Mouse (Mus musculus) cerebellum, postnatal 10 days (tissue): Measurements from ENCODE around the gene Rnase10.
"Not testable (repeated sequence)": the region's sequence is repeated elsewhere in the genome, so short reads cannot be mapped to it uniquely, and the experiment has no call there.

Experiments used
- DNase-seq, 2 experiments: peaks; one replicate each; pipeline ENCODE4 v3.0.0; 2021; ENCODE audit warnings: mixed read lengths in 2 of 2

Gene Rnase10

DNA sequence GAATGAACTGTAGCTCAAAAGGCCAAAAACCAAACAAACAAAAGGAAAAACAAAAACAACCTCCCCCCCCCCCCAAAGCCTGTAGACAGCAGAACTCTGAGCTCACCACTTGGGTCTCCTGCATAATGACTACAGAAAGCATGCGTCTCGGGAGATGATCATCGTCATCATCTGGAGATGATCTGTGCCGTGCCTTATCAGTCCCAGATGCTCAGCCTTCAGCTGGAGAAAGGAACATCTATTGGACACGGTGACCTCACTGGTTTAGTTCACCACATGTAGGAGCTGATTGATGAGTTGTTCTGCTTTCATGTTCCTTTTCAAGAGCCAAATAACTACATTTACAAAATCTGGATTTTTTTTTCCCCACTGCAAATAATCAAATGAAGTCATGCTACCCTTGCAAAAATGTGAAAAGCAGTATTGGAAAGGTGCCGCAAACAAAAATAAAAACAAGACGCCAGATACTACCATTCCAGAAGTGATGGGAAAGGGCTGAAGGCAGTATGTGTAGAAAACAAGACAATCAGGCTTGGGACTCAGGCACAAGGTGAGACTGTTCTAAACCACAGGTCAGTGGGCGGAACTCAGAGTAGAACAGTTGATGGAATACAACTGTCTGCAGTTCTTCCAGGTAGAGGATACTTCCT lies at the start of gene Rnase10:
Rnase10 (plus strand) TSS at position 600 of the 650 bp plus-strand sequence.
- no peak for DNase-seq

DNA sequence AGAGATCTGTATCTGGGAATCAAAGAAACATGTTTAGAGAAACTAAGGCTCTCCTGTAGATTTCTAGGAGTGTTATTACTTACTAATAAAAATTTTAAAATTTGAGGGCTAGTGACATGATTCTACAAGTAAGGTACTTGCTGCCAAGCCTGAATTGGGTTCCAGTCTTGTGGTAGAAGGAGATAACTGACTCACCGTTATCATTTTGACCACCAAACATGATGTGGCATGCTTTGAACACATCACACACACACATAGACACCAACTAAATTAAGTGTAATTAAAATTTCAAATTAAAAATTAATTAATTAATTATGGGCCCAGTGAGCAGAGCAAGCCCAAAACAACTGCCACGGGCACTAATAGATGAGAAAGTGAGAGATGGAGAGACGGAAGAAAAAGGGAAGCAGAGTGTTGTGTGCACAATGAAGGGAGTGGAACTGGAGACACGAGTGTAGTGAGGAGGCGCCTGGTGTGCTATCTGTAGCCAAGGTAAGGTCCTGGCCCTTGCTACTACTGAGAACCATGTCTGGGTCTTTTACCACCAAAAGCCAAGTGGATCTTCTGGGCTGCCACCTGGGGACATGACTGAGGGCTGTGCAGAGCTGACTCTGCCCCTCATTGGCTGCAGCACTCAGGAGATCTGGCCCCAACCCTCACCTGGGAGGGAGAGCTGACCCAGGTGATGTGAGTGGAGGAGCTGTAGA lies 49.1 kb upstream of the Rnase10 start:
- not testable (repeated sequence) for DNase-seq

DNA sequence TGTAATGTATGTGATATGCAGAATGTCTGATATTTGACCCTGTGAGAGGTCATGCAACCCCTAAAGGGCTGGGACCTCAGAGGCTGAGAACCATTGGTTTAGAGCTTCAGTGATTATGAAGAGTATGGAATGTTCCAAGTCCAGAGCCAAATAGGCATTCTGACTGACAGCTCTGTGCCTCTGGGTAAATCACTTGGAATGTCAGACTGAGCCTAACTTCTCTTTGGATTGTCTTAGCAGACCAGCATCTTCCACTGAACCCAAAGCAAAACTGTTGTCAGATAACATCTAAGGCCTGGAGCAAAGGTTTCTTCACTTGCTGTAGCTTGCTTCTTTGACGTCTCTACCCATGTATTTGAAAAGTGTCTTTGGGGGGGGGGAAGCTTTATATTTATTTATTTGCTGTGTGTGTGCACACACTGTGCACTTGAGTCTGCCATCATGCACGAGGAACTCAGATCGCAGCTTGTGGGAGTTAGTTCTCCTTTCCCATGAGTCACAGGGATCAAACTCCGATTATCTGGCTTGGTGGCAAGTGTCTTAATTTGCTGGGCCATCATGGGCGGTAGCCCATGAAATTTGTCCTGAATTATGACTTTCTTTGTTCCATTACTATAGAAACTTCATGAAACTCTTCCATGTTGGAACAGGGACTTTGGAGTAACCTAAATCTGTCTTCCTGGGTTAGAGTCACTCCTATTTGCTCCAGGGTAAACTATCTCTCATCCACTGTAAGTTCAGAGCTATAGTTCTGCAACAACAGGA lies 39.2 kb upstream of the Rnase10 start:
- DNase-seq = peak in 1 of 2 experiments; percentile 6

DNA sequence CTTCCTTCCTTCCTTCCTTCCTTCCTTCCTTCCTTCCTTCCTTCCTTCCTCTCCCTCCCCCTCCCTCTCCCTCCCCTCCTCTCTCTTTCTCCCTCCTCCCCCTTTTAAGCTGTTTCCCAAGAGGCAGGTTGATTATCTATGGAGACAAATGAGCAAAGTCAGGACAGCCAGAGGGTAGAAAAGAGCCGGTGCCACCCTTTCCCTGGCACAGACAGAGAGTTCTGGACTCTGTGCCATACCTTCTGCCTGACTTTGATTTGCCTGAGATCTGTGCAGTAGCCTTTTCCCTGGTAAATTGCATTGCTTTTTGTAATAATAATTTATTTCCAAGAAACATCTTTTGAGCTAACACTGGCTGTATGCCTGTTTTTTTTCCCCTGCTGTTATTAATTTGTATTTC lies 38.5 kb upstream of the Rnase10 start:
- peak; percentile 40 to 53 for DNase-seq

DNA sequence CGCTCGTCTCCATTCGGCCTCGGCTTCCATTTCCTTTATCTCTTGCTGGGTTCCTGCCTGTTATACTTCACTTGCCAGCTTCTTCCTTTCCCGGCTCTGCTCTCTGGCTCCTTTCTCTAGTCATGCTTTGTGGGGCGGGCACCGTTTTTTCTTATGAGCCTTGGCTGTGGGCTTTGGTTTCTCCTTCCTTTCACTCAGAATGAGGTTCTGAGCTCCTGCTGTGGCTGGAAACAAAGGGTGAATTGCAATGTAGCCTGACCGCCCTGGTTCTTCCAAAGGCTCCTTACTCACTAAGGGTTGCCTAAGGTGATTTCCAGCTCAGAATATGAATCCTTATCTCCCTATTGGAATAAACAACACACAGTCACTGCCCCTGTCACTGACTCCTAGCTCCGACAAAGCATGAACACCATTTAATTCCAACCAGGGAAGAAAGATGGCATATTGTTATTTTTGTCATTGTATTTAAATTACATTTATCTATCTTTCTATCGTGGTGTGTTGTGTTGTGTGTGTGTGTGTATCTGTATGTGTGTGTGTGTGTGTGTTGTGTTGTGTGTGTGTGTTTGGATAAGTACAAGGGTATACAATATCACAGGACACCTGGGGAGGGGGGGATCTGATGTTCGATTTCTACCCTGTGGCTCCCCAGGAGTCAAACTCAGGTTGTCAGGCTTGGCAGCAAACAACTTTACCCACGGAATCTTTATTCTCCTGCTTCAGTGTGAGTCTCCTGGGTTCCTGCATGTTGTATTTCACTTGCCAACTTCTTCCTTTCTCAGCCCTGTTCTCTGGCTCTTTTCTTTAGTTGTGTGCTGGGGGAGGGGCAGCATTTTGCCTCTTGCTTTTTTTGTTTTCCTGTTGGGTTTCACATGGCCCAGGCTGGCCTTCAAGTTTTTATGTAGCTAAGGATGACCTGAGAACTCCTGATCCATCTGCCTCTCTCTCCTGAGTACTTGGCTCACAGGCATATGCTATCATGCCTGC lies 37.7 kb upstream of the Rnase10 start:
- DNase-seq = peak; percentile 71 to 72

DNA sequence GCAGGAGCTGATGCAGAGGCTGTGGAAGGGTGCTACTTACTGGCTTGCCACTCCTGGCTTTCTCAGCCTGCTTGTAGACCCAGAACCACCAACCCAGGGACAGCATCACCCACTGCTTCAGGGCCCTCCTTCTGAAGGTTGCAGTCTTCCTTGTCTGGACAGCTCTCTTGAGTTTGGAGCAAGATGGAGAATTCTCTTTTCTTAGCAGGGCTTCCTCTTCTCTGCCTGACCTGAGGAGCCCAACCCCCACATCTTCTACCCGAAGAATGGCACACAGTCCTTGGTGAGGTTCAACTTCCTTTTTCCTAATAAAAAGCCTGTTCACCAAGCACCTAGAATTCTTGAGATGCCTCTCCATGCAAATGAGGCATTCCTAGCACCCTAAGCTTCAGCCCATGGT lies 36.7 kb upstream of the Rnase10 start:
- DNase-seq = no peak

DNA sequence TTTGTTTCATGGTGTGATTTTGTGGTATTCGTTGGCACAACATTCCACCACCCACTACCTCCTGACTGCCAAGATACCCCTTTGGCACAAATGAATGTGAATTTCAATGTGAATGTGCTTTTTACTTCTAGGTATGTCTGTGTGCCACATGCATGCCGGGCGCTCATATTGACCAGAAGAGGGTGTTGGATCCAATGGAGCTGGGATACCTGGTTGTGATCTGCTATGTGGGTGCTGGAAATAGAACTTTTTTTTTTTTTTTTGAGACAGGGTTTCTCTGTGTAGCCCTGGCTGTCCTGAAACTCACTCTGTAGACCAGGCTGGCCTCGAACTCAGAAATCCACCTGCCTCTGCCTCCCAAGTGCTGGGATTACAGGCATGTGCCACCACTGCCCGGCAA lies 34.5 kb upstream of the Rnase10 start:
- not testable (repeated sequence) for DNase-seq

DNA sequence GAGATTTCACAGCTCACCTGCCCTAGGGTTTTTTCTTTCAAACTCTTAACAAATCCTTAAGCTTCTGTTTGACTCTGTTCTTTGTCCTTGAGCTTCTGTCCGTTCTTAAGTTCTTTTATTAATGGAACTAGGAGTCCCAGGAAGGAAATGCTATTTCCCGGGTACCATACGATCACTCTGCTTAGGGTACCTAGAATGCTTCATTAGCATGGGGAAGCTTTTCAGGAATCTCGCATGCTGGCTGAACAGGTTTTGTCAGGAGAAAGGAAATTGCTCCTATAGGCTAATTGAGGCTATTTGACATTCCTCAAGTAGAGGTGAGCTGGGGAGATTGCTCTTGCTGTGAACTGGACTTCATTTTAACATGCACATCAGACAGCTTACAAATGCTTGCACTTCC lies 33.9 kb upstream of the Rnase10 start:
- no peak for DNase-seq

DNA sequence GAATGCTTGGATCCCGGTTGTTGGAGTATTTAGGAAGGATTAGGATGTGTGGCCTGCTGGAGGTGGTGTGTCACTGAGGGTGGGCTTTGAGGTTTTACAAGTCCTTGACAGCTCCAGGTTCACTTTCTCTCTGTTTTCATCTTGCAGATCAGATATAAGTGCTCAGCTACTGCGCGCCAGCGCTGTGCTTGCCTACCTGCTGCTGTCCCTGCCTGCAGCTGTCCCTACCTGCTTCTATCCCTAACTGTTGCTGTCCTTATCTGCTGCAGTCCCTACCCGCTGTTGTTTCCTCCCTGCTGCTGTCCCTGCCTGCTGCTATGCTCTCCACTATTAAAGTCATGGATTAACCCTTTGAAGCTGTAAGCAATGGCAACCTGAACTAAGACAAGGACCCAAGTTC lies 32.5 kb upstream of the Rnase10 start:
- DNase-seq = no peak

DNA sequence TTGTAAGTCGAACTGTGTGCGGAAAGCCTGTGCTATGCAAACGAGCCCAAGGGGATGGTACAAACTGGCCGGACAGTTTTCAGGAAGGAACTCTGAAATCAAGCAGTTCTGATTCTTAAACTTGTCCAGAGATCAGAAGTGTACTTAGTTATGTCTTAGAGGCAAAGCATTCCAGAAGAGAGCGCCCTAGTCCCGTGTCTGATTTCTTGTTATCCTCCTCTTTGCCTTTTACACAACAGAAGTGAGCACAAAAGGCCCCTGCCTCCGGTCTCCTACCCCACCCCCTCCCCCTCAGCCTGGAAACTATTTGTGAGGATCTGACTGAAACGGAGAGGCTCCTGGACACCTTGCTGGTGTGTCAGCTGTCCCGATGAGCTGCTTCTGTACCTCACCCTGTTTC lies 30.9 kb upstream of the Rnase10 start:
- peak; percentile 4 to 8 for DNase-seq

DNA sequence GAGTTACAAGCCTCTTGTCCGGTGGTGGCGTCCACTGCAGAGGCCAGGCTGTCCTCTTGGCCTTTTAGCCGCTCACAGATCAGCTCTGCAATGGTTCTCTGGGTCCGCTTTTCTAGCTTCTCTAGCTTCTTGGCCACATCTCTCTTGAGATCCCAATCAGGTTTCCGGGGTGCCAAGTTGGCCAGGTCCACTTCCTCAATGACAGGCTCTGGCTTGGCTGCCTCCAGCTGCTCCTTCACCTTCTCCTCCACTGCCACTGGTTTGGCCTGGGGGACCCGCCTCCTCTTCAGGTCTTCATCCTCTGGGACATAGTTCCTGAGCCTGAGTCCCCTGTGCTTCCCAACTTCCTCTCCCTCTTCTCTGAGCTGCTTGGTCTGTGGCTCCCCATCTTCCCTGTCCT lies 29.1 kb upstream of the Rnase10 start:
- not testable (repeated sequence) for DNase-seq

DNA sequence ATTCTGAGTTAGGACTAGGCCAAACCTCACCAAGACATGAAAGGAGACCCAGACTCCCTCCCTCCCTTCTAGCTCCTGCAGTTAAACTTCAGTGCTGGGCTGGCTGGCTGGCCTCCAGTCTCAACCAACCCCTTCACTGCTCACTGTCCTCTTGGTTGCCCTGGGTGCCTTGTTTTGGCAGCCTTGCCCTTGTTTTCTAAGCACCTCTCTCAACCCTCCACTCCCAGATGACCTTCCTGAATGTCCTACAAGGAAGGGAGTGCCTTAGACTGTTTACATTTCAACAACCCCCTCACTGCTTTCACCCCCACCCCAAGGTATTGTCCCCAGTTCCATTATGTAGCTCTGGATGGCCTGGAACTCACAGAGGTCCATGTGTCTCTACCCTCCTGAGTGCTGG lies 27.9 kb upstream of the Rnase10 start:
- peak in 1 of 2 experiments; percentile 15 for DNase-seq

DNA sequence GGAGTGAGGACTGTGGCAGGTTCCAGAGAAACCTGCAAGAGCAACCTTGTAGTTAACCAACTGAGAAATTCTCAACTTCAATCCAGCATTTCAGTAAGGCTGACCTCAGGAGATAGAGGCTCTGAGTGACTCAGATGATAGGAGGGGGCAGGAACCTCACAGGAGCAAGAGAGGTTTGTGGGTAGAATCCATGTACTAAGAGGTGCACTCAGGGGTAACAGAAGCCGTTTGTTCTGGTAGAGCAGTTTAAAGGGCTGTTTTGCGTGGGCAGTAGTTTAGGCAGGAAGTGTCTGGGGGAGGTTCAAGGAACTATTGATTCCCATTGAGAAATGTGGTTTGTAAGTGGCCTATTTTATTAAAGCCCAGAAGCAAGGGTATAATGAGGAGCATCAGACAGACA lies 26.3 kb upstream of the Rnase10 start:
- DNase-seq = no peak

DNA sequence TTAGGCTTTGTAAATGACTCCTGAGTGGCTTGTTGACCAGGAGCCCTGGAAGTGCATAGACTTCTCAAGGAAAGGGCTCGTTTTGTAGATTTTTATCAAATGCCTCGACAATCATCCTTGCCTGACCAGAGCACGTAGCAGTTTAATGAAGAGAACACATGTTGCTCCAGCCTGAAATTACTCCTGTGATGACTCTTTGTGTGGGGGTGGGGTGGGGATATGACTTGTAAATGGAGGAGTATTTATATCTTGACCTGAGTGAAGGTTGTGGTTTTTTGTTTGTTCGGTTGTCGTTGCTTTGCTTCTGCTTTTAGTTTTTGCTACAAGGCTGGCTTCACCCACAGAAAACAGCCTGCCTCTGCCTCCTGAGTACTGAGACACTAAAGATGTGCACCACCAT lies 25.7 kb upstream of the Rnase10 start:
- DNase-seq = no peak

DNA sequence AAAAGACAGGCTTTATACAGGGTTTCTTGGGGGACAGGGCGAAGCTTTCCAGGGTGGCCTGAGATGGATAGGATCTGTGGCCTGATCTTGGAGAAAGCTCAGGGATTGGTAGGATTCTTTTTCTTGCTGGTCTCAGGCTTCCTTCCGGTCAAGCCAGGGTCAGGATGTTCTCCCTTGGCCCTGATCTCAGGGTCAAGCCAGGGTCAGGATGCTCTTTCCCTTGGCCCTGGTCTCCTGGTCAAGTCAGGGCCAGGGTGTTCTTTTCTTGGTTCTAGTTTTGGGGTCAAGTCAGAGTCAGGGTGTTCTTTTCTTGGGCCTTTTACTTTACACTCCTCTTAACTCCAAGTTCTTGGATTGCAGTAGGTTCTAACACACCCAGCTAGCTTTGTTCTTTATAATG lies 19.9 kb upstream of the Rnase10 start:
- no peak for DNase-seq

DNA sequence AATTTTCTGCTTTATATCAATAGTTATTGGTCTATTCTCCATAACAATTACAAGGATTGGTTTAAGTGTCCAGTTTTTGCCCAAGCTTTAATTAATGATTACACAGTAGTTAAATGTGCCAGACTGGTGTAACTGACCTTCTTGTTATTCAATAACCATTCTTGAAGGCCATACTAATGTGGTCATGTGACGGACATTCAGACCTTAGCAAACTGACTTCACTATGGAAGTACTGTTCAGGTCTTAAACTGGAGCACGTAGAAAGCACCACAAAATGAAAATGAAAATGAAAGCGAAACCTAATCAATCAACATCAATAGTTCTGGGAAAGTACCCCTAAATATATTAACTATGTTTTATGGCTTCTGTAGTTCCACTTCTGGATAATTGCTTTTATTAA lies 16.5 kb upstream of the Rnase10 start:
- no peak for DNase-seq

DNA sequence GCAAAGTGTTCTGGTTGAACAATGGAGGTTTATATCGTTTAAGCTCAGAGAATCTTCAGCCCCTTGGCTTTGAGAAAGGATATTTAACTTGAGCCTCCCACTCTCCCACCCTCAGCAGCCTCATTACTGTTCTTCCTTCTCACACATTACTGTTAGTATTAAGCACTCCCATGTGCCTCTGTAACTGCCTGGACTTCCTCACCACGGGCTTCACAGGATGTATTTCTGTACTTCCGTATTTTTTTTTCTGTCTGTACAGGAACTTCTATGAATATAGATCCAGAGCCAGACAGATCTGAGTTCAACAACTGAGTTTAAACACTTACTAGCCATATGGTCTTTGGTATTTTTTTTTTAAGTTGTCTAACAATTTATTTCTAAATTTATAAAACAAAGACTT lies 10.5 kb upstream of the Rnase10 start:
- DNase-seq = no peak

DNA sequence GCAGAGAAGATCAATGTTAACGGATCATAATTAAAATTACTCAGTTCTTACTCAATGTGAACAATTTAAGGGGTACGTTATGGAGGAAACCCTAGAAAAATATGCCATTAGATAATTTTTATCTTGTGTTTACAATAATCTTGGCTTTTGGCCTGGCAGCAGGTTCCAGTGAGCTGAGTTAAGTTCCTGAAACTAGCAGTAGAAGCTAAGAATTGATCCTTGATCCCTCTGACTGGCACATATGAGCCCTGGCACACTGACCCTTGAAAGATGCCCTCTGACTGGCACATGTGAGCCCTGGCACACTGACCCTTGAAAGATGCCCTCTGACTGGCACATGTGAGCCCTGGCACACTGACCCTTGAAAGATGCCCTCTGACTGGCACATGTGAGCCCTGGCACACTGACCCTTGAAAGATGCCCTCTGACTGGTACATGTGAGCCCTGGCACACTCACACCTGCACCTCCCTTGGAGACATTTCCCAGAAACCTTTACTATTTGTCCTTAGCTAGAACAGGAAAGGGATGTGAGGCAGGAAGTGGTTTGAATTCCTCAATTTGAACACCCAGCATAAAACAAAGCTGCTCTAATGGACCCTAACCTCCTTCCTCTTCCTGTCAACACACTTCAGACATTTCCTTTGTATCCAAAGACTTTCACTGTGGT lies 9.4 kb upstream of the Rnase10 start:
- DNase-seq = no peak

DNA sequence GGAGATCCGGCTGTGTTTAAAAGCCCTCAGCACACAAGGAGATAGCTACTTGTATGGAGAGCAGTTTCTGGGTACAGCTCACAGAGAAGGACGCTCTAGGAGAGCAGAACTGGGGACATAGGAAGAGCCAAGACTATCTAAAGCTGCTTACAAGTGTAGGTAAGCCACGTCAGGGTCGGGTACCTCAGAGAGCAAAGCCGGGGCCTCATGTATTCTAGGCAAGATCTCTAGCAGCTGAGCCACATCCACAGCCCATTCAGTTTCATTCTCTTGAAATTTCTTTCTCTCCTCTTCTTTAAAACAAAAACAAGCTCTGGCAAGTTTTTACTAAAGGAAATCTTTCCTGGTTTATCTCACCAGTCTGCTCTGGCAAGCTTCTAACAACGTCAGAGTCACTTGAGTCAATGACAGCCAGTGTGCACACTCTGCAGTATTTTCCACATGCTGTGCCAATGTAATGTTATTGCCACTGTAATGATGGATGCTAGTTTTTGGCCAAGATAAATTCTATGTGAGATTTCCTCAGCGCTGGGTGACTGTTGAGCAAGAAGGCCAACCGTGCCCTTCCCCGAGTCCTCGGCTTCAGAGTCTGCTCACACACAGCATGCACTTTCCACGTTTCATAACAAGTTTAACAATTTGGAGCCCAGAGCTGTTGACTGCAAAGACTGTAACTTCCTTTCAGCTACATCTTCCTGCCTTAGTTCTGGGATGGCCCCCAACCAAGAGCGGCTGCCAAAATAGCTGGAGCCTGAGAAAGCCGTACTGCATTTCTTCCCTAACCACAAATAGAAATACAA lies 563 bp downstream of the Rnase10 start:
- DNase-seq = peak; percentile 20 to 25

DNA sequence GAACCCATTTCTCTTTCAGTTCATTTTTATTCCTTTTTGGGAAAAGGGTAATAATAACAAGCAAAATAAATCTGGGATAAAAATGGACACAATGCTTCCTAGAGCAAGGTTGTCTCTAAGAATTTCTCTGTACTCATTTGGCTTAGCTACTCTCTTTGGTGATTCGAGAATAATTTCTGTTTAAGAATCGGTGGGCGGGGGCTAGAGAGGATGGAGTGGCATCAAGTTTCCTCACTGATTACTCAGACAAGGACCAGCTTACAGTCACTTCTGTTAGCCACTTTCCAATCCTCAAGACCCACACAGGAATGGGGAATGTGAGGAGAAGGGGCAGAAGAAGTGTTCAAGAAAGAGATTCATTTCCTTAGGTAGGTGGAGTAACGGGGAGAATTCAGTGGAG lies 1.2 kb downstream of the Rnase10 start:
- no peak for DNase-seq

DNA sequence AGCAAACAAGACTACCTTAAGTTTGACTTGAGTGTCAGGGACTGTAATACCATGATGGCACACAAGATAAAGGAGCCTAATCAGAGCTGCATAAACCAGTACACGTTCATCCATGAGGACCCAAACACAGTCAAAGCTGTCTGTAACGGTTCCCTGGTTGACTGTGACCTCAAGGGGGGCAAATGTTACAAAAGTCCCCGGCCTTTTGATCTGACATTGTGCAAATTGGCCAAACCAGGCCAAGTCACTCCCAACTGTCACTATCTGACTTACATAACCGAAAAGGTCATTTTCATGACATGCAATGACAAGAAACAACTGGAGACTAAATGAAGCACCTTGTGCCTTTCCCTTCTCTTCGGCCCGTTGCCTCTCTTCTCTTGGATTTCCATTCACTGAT lies 2.0 kb downstream of the Rnase10 start:
- DNase-seq = no peak
